Mouse (Mus musculus) lung, postnatal 0 days (tissue): ENCODE results near the gene Spc24. TPM values are rescaled to one million over a fixed set of nuclear protein-coding genes. Genes with fewer than 3 reads are reported as not detected.

Experiments used
- ATAC-seq: fragments of 200-750 bp; cut with Nextera tagmentation; 2 replicates; pipeline ENCODE4 v1.8.0; 2017; ENCODE audit warnings: moderate library complexity
- DNase-seq: peaks from one replicate; pipeline ENCODE4 v3.0.0-alpha.2; 2016; ENCODE audit warnings: low spot score
- H3K27ac ChIP-seq: fragments of 300-500 bp; sonication (generic); 2 replicates; pipeline ENCODE4 v1.5.1; 2014; ENCODE audit warnings: antibody characterized with exemption, mild to moderate bottlenecking, low read length, mixed read lengths
- H3K27me3 ChIP-seq: fragments of 300-500 bp; sonication (generic); replicated peaks from 2 replicates; pipeline ENCODE4 v1.6.1; 2014; ENCODE audit warnings: low read length, mixed read lengths; ENCODE audit not compliant: insufficient read depth
- H3K36me3 ChIP-seq: fragments of 300-500 bp; sonication (generic); 2 replicates; pipeline ENCODE4 v1.6.1; 2014; ENCODE audit warnings: low read length, mixed read lengths; ENCODE audit not compliant: insufficient read depth
- H3K4me1 ChIP-seq: fragments of 300-500 bp; sonication (generic); 2 replicates; pipeline ENCODE4 v1.6.1; 2014; ENCODE audit warnings: antibody characterized with exemption, low read depth, low read length, mixed read lengths; ENCODE audit not compliant: insufficient read depth
- H3K4me2 ChIP-seq: fragments of 300-500 bp; sonication (generic); replicated peaks from 2 replicates; pipeline ENCODE4 v1.6.1; 2014; ENCODE audit warnings: low read depth, mild to moderate bottlenecking, low read length, moderate library complexity, mixed read lengths
- H3K4me3 ChIP-seq: fragments of 300-500 bp; sonication (generic); 2 replicates; pipeline ENCODE4 v1.5.1; 2014; ENCODE audit warnings: low read depth, low read length
- H3K9ac ChIP-seq: fragments of 300-500 bp; sonication (generic); replicated peaks from 2 replicates; pipeline ENCODE4 v1.6.1; 2014; ENCODE audit warnings: low read depth, mild to moderate bottlenecking
- H3K9me3 ChIP-seq: fragments of 300-500 bp; sonication (generic); 2 replicates; pipeline ENCODE4 v1.6.1; 2016; ENCODE audit warnings: low read length, mixed read lengths
- CTCF ChIP-seq: IDR thresholded peaks from 2 replicates; pipeline ENCODE4 v1.5.1; 2016; ENCODE audit warnings: antibody characterized with exemption, mild to moderate bottlenecking
- EP300 ChIP-seq: IDR thresholded peaks from 2 replicates; pipeline ENCODE4 v1.6.1; 2016; ENCODE audit warnings: antibody characterized with exemption, mild to moderate bottlenecking, control low read depth
- WGBS: fragments of 180-500 bp; shearing (Covaris S2); extraction: QIAGEN DNeasy Blood & Tissue Kit; methylation state at CpG from one replicate; pipeline ENCODE4 v1.1.7; 2014; 5-methylcytosine and 5-hydroxymethylcytosine counted together
- polyA plus RNA-seq: library from polyadenylated mRNA; unstranded; fragments of >200 nt; fragmentation: Nextera tagmentation; extraction: Ambion mirVana; gene quantifications from 2 replicates; pipeline ENCODE4 v1.2.1, GENCODE M21; 2015

The Spc24 gene
- polyA plus RNA-seq, 1 experiment from 2014 or later: 15.7 TPM

DNA sequence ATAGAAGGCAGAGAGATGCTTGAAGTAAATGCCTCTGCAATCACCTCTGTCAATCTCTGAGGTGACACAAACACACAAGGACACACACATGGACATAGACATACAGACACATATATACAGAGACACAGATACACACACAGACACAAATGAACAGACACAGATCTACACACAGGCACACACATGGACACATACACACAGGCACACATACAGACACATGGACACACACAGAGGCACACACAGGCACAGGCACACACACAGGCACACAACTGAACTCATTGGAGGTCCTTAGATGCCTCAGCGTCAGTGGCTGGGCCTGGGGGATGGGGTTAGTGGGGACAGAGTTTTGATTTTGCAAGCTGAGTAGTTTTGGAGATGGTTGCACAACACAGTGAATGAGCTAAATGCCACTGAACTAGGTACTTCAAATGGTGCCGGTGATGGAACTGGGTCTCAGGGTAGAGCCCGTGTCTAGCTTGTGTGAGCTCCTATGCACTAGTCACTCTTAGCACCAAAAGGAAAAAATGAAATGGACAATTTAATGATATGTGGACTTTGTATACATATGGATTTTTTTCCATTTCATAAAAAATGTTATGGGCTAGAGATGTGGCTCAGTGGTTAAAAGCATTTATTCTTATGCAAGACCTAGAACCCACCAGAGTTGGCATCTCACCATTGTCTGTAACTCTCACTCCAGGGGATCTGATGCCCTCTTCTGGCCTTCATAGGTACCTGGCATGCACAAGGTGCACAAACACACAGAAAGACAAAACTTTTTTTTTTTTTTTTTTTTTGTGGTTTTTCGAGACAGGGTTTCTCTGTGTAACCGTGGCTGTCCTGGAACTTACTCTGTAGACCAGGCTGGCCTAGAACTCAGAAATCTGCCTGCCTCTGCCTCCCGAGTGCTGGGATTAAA is 4.2 kb upstream of the Spc24 start:
- peak; percentile 19 for ATAC-seq
- Histone ChIP-seq H3K4me3 (no peak overlapping the region), H3K4me1 (peaks cover 4% of the 10 kb centered on the region; the same call in 1 of the 2 replicates), H3K27ac (peak overlapping the region; percentile 49; the same call in 1 of the 2 replicates), H3K36me3 (peaks cover 10% of the 10 kb centered on the region; the same call in 1 of the 2 replicates), H3K4me2 (no peak overlapping the region), H3K27me3 (no peaks in the 10 kb centered on the region), H3K9me3 (no peaks in the 10 kb centered on the region), H3K9ac (no peak overlapping the region)
- WGBS: 73% methylated on average over 6 of the region's 6 CpGs
- TF ChIP-seq EP300: peak; percentile 54; the same call in 1 of the 2 replicates
- peak; percentile 48 for TF ChIP-seq CTCF
- DNase-seq: peak; percentile 90

DNA sequence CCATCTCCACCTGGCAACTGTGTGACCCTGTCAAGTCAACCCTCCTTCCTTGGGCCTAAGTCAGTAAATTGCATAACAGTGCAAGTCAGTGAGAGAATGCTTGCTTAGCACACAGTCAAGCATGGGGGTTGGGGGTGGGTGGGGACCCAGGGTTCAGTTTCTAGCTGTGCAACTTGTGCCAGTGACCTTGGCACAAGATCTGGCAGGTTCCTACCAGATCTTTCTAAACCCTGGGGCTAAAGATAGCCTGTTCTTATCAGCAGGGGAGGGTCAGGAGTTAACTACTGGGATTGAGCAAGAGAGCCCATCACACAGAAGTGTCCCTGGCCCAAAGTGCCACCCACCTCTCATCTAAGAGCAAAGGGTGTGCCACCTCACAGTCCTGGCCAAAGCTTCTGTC is 2.0 kb upstream of the Spc24 start:
- H3K9ac ChIP-seq: no peak overlapping the region
- peak; percentile 73 for ATAC-seq
- no peak for TF ChIP-seq CTCF
- peak; percentile 93 for TF ChIP-seq EP300
- peak; percentile 88 for DNase-seq
- no peaks in the 10 kb centered on the region; the same call in 1 of the 2 replicates for H3K4me1 ChIP-seq
- H3K27ac ChIP-seq: peak overlapping the region; percentile 82
- H3K36me3 ChIP-seq: no peaks in the 10 kb centered on the region
- no peaks in the 10 kb centered on the region for H3K9me3 ChIP-seq
- no peak overlapping the region for H3K4me3 ChIP-seq
- H3K4me2 ChIP-seq: no peak overlapping the region
- H3K27me3 ChIP-seq: no peaks in the 10 kb centered on the region

DNA sequence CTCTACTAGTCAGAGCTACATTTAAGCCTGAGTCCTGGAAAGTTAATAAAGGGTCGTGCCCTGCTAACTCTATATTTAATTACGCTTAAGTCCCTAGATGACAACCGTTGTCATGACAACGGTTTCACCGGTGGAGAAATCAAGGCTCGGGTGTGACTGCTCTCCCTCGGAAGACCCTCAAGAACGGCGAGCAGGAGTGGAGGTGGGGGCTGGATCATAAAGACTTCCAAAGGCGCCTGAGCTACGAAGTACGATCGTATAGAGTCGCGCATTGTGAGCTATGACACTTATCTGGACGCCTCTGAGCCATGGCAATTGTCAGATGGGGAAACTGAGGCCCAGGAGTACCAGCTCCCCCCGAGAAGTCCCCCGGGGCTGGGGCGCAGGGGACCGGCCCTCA is 385 bp downstream of the Spc24 start:
- Histone ChIP-seq H3K27me3 (no peaks in the 10 kb centered on the region), H3K9me3 (no peaks in the 10 kb centered on the region), H3K9ac (peak overlapping the region; percentile 29), H3K4me3 (peak overlapping the region; percentile 67), H3K4me1 (no peaks in the 10 kb centered on the region; the same call in 1 of the 2 replicates), H3K27ac (no peak overlapping the region), H3K36me3 (no peaks in the 10 kb centered on the region), H3K4me2 (peak overlapping the region; percentile 97)
- no peak for DNase-seq
- WGBS: under 1% methylated on average over 20 of the region's 20 CpGs
- TF ChIP-seq EP300: no peak
- no peak for TF ChIP-seq CTCF
- ATAC-seq: no peak

DNA sequence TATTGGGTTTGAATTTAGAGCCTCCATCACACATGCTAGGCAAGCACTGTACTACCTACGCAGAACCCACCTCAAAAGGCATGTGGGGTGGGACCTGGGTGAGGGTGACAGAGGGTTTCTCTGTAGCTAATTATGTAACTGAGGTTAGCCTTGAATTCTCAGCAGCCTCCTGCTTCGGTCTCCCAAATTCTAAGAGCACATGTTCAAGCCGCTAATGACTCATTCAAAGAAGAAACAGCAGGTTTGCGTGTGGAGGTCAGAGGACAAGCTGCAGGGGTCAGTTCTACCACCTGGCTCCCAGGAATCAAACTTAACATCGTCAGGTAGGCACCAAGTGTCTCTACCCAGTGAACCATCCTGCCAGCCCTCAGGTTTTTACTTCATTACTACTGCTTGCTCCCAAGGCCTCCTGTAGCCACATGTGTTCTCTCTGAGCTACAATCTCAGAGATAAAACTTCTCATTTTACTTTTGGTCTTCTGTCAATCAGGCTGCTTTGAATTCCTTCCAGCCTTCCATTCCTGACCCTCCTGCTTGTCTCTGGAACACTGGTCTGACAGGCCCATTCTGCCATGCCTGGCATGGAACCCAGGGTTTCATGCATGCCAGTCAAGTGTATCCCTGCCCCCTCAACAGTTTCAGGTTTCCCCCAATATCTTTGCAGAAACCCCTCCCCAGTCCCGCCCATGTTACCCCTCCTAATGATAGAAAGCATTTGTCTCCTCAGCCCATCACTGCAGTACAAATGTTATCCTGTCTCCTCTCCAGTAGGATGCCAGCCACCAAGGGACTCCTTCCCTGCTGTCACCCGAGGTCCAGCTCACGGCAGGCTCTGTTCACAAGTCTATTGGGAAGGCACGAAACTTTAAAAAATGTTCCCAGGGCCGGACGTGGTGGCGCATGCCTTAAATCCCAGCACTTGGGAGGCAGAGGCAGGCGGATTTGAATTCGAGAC is 1.2 kb downstream of the Spc24 start:
- WGBS: 42% methylated on average over 14 of the region's 14 CpGs
- ATAC-seq (no peak), DNase-seq (no peak)

DNA sequence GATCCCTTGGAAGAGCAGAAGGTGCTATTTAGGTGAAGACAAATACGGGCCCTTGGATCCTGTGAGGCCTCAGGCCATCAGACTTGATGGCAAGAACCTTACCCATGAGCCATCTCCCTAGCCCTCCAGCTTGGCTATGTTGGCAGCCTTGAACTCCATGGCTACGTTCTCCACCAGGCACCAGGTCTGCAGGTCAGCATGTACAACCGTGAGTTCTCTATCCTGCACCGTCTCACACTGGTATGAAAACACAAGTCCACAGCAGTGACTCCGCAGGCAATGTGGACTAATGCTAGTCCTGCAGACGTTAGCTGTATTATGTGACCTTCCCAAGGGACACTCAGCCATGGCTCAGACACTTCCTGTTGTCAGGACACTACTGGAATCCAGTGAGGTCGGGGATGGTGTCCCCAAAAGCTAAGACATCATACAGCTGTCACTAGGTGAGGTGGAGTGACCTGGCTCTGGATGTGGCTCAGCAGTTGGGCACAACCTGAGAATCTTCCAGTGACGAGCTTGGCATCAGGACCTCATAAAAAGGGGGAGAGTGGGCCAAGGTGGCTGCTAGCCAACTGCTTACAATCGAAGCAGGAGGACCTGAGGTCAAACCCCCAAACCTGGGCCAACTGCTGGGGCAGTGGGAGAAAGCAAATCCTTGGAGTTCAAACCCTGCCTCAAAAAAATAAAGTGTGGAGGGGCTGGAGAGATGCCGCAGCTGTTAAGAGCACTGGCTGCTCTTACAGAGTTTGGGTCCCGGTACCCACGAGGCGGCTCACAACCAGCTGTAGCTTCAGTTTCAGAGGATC is 5.4 kb downstream of the Spc24 start:
- Histone ChIP-seq H3K27ac (peak overlapping the region; percentile 76), H3K27me3 (no peaks in the 10 kb centered on the region), H3K4me1 (peaks cover 16% of the 10 kb centered on the region; the same call in 1 of the 2 replicates), H3K9ac (no peak overlapping the region), H3K4me3 (no peak overlapping the region), H3K9me3 (no peaks in the 10 kb centered on the region), H3K36me3 (no peaks in the 10 kb centered on the region), H3K4me2 (no peak overlapping the region)
- WGBS: 53% methylated on average over 13 of the region's 13 CpGs
- TF ChIP-seq EP300 (no peak), CTCF (peak; percentile 8; the same call in 1 of the 2 replicates)
- DNase-seq (peak; percentile 40), ATAC-seq (peak; percentile 5)

More for the DNA sequence above, 1.2 kb downstream of the Spc24 start:
- Histone ChIP-seq H3K4me2 (peak overlapping the region; percentile 97), H3K9ac (no peak overlapping the region), H3K4me3 (no peak overlapping the region), H3K9me3 (no peaks in the 10 kb centered on the region), H3K27ac (no peak overlapping the region), H3K27me3 (no peaks in the 10 kb centered on the region), H3K36me3 (no peaks in the 10 kb centered on the region), H3K4me1 (peaks cover 6% of the 10 kb centered on the region; the same call in 1 of the 2 replicates)
- TF ChIP-seq CTCF (no peak), EP300 (no peak)
